Mouse (Mus musculus) fibroblast of lung, adult 2 months (primary cell): ENCODE measurements around the gene Fzd7.

Experiments used
- DNase-seq: peaks from one replicate; pipeline ENCODE4 v3.0.0-alpha.2; 2011; ENCODE audit warnings: low read depth

Gene Fzd7

GRCm38 (mm10) chr1:59502355-59502754 is 20.1 kb downstream of the Fzd7 start:
- no peak for DNase-seq

- no peak for DNase-seq
These were observed 21.6 kb downstream of the Fzd7 start for GRCm38 (mm10) chr1:59503659-59504301.

- DNase-seq, result no peak
These were observed 22.1 kb downstream of the Fzd7 start for GRCm38 (mm10) chr1:59504302-59504700.

GRCm38 (mm10) chr1:59508463-59509139 is 26.4 kb downstream of the Fzd7 start:
- peak; percentile 92 for DNase-seq

- no peak for DNase-seq
These were observed 29.5 kb downstream of the Fzd7 start for GRCm38 (mm10) chr1:59511566-59512270.

GRCm38 (mm10) chr1:59516026-59516917 is 34.0 kb downstream of the Fzd7 start, which contains the start of gene Gm973:
Gene Gm973, plus strand, starts transcription at chr1:59516264.
- peak; percentile 47 for DNase-seq

- DNase-seq, result no peak
These were observed 38.1 kb downstream of the Fzd7 start for GRCm38 (mm10) chr1:59520226-59520837.

- DNase-seq, result no peak
These were observed 40.2 kb downstream of the Fzd7 start for GRCm38 (mm10) chr1:59522456-59522855.

GRCm38 (mm10) chr1:59523378-59523958 is 41.2 kb downstream of the Fzd7 start:
- no peak for DNase-seq

GRCm38 (mm10) chr1:59524071-59524470 is 41.8 kb downstream of the Fzd7 start:
- no peak for DNase-seq

- DNase-seq, result peak; percentile 47
These were observed 42.5 kb downstream of the Fzd7 start for GRCm38 (mm10) chr1:59524759-59525158.

GRCm38 (mm10) chr1:59527219-59527618 is 45.0 kb downstream of the Fzd7 start:
- no peak for DNase-seq

GRCm38 (mm10) chr1:59534976-59535810 is 53.0 kb downstream of the Fzd7 start:
- DNase-seq, result no peak
